Mouse (Mus musculus) liver, adult (tissue): ENCODE measurements around the gene Arhgef11.

Source experiments
- GATA4 ChIP-seq: IDR thresholded peaks from 2 replicates; pipeline ENCODE4 v1.6.1; 2014; ENCODE audit warnings: mild to moderate bottlenecking, low read length; ENCODE audit not compliant: insufficient replicate concordance

Gene Arhgef11

GRCm38 (mm10) chr3:87616957-87617810 lies at the start of gene Arhgef11:
Gene Arhgef11 (plus strand): TSS chr3:87617559.
- TF ChIP-seq GATA4 = no peak; the same call in 1 of the 2 replicates

GRCm38 (mm10) chr3:87568681-87569080 lies 48.7 kb upstream of the Arhgef11 start:
- no peak for TF ChIP-seq GATA4

GRCm38 (mm10) chr3:87575766-87576165 lies 41.6 kb upstream of the Arhgef11 start:
- TF ChIP-seq GATA4 = no peak

GRCm38 (mm10) chr3:87582259-87582658 lies 35.1 kb upstream of the Arhgef11 start:
- no peak for TF ChIP-seq GATA4

- no peak for TF ChIP-seq GATA4
Observed at GRCm38 (mm10) chr3:87593793-87594192, 23.6 kb upstream of the Arhgef11 start.

- no peak for TF ChIP-seq GATA4
Observed at GRCm38 (mm10) chr3:87616354-87616753, 1.0 kb upstream of the Arhgef11 start.

- no peak for TF ChIP-seq GATA4
Observed at GRCm38 (mm10) chr3:87617811-87618130, 412 bp downstream of the Arhgef11 start.

GRCm38 (mm10) chr3:87618240-87618639 lies 881 bp downstream of the Arhgef11 start:
- no peak for TF ChIP-seq GATA4

- no peak for TF ChIP-seq GATA4
Observed at GRCm38 (mm10) chr3:87618981-87619710, 1.8 kb downstream of the Arhgef11 start.

GRCm38 (mm10) chr3:87620218-87620891 lies 3.0 kb downstream of the Arhgef11 start:
- no peak for TF ChIP-seq GATA4

- TF ChIP-seq GATA4 = no peak
Observed at GRCm38 (mm10) chr3:87624899-87625298, 7.5 kb downstream of the Arhgef11 start.

- no peak for TF ChIP-seq GATA4
Observed at GRCm38 (mm10) chr3:87630899-87631298, 13.5 kb downstream of the Arhgef11 start.

- no peak for TF ChIP-seq GATA4
Observed at GRCm38 (mm10) chr3:87631408-87631807, 14.0 kb downstream of the Arhgef11 start.

GRCm38 (mm10) chr3:87635514-87635913 lies 18.2 kb downstream of the Arhgef11 start:
- TF ChIP-seq GATA4 = no peak

- no peak for TF ChIP-seq GATA4
Observed at GRCm38 (mm10) chr3:87643453-87643852, 26.1 kb downstream of the Arhgef11 start.

GRCm38 (mm10) chr3:87646174-87646573 lies 28.8 kb downstream of the Arhgef11 start:
- no peak for TF ChIP-seq GATA4
